Mouse (Mus musculus) kidney, adult 10 weeks (tissue): Measurements from ENCODE around the gene Ptpn7. TPM values are rescaled to one million over a fixed set of nuclear protein-coding genes. Genes with fewer than 3 reads are reported as not detected.

Source experiments
- polyA plus RNA-seq: library from polyadenylated mRNA; stranded (reverse); fragments of 350-450 nt; fragmentation: Illumina TruSeq; extraction: RNeasy Lipid Tissue Mini Kit (QIAGEN cat#74804); gene quantifications from one replicate; pipeline ENCODE4 v1.2.3, GENCODE M21; 2014; ENCODE audit warnings: low read depth, low replicate concordance

Gene Ptpn7
- not detected for polyA plus RNA-seq

DNA sequence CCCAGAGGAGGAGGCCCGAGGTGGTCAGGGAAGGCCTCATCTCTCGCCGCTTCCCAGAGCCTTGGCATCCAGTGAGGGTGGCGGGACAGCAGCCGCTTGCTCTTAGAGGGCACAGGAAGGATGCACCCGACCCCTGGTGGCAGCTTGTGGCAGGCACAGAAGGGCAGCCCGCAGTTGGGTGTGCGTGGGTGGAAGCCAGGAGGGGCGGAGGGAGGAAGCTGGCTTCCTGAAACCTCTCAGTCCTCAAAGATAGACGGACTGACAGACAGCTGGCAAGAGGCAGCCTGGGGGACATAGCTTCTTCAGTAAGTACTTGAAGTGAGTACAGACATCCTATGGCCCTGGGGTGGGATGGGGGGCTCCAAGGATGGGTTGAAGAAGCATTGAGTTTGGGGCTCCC is at the start of gene Ptpn7:
TSS of gene Ptpn7 (plus strand) at position 228 of the 400 bp plus-strand sequence.

GRCm38 (mm10) chr1:135105124-135105523 is 27.4 kb upstream of the Ptpn7 start, which contains the start of gene Lgr6:
Gene Lgr6, minus strand, starts transcription at chr1:135105276.

GRCm38 (mm10) chr1:135146077-135146945 is 13.8 kb downstream of the Ptpn7 start, which contains the start of gene Arl8a:
Gene Arl8a, plus strand, starts transcription at chr1:135146824.

GRCm38 (mm10) chr1:135167435-135167834 is 34.9 kb downstream of the Ptpn7 start, which contains the start of gene Gpr37l1:
Gene Gpr37l1, minus strand, starts transcription at chr1:135167681.

Other genes with a start within 250 kb of the Ptpn7 start
- gene Ppp1r12b, start 176.8 kb upstream of the Ptpn7 start, polyA plus RNA-seq: 4.4 TPM
- gene Ube2t, start 170.1 kb upstream of the Ptpn7 start, polyA plus RNA-seq: 0.97 TPM
- gene Lgr6, start 27.4 kb upstream of the Ptpn7 start, polyA plus RNA-seq: 0.81 TPM
- 27.9 TPM for gene Arl8a, start 14.1 kb downstream of the Ptpn7 start, polyA plus RNA-seq
- not detected for gene Gpr37l1, start 35.0 kb downstream of the Ptpn7 start, polyA plus RNA-seq
- 0.93 TPM for gene Elf3, start 125.9 kb downstream of the Ptpn7 start, polyA plus RNA-seq
- gene Rnpep, start 151.4 kb downstream of the Ptpn7 start, polyA plus RNA-seq: 17.0 TPM
- gene Timm17a, start 181.1 kb downstream of the Ptpn7 start, polyA plus RNA-seq: 42.6 TPM
- gene Lmod1, start 192.1 kb downstream of the Ptpn7 start, polyA plus RNA-seq: 0.40 TPM
- 0.32 TPM for gene Shisa4, start 242.5 kb downstream of the Ptpn7 start, polyA plus RNA-seq